Mouse (Mus musculus): Measurements from ENCODE around the gene Defa31.
"Not testable (repeated sequence)": the region's sequence is repeated elsewhere in the genome, so short reads cannot be mapped to it uniquely, and the experiment has no call there.

Defa31 gene

GRCm38 (mm10) chr8:21191314-21191713, at the start of gene Defa31:
Gene Defa31, plus strand, starts transcription at chr8:21191614.
- DNase-seq = not testable (repeated sequence)

- not testable (repeated sequence) for DNase-seq
Observed at GRCm38 (mm10) chr8:21161977-21162376, 29.4 kb upstream of the Defa31 start, which contains the start of gene Defa22. Gene Defa22, plus strand, starts transcription at chr8:21162277.

GRCm38 (mm10) chr8:21201261-21201660, 9.8 kb downstream of the Defa31 start, which contains the start of gene Gm15293:
Gene Gm15293, plus strand, starts transcription at chr8:21201561.
- not testable (repeated sequence) for DNase-seq

Data from lung, postnatal 14 days (tissue).